Mouse (Mus musculus): ENCODE measurements around the gene Optc.

The Optc gene

DNA sequence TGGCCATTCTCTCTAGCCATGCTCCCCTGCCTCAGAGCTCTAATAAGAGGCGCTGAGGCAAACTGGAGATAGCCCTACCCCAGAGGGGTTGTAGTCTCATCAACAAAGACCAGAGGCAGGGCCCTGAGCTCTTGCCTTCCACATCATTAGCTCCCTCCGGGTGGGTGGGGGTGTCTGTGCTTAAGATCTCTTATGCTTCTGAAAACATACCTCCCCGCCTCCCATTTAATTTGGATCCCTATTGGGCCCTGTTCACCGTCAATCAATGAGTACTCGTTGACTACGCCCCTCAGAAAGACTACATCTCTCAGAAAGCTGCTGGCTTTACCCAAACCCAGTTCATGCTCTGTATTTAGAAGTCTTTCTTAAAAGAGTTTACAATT is 10.3 kb upstream of the Optc start:
- peak; percentile 63 for DNase-seq (ENCODE audit: low spot score)

DNA sequence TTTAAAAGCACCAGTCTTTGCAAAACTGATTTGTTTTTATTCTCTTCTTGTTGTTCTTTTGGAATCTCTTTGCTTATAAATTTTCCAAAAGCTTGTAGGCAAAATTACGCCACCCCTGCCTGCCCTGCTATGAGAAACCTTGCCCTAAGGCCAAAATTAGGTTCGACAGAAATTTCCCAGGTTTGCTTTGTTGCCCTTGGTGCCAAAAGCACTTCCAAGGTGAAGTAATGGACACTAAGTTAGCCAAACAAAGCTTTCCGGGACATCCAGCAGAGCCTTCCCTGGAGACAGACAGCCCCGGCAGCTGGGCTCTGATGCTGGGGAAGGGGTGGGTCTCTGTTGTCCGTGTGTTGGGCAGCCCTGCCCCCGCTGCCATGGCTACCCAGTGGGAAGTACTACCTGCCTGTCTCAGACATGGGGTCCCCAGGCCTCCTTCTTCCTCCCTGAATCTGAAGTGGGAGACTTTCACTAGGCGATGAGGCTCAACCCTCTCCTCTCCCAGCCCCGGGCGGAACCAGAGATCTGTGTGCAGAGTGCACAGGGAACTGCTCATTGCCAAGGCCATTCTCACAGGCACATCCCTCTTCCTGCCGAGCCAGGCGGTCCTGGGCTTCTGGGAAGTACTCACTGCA is 9.8 kb upstream of the Optc start:
- DNase-seq (ENCODE audit: low spot score) = peak; percentile 45

DNA sequence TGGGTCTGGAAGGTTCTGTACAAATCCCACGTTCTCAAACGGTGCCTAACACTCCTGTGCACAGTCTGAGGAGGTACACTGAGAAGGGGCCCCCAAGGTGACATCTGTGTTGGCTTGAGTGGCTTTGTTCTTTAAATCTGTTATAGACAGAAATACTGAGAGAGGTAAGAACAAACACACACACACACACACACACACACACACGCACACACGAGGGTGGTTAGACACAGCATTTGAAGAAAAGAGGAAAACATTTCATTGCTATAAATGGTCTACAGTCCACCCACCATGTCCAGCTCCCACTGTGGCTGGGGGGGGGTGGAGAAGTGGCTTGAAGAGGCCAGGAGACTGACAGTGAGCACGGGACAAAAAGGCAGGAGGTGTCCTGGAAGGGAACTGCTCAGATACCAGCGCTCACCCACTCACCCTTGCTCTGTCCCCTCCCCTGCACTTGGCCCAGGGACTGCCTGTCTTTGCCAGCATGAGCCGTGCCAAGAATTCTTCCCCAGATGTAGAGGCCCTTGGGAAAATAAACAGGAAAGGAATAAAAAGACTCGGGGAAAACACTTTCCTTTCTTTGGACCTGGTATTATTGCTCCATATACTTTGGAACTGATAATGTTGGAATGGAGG is 8.0 kb upstream of the Optc start:
- DNase-seq (ENCODE audit: low spot score) = peak; percentile 89

DNA sequence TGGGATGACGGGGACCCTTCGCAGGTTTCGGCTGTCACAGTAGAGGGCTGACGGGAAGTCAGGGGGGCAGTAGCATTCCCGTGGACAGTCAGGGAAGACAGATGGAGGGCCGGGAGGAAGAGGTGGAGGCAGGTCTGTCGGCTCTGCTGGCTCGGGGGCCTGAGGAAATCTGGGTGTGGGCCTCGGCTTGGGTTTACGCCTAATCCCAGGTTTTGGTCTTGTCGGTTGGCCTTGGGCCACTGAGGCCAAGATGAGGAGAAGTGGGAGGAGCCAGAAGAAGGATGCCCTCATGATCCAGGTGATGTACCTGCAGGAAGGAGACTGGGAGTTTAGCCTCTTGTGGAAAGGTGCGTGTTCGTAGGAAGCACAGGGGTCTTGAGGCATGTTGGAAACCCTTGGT is 7.3 kb upstream of the Optc start:
- no peak for DNase-seq (ENCODE audit: low spot score)

DNA sequence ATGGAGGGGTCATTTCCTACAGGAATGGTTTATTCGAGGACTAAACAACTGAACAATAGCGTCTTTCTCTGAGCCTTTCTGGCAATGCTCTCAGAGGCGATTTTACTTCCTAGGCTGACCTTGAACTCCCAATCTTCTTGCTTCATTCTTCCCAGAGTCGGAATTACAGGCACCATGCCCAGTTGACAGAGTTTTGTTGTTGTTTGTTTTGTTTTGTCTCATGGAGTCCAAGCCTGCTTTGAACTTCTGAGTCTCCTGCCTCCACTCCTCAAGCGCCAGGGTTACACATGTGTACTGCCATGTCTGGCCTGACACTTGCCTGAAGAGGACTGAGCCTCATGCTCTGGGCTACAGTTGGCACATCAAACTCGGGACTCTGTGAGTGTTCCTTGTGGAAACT is 5.2 kb upstream of the Optc start:
- DNase-seq (ENCODE audit: low spot score) = no peak

DNA sequence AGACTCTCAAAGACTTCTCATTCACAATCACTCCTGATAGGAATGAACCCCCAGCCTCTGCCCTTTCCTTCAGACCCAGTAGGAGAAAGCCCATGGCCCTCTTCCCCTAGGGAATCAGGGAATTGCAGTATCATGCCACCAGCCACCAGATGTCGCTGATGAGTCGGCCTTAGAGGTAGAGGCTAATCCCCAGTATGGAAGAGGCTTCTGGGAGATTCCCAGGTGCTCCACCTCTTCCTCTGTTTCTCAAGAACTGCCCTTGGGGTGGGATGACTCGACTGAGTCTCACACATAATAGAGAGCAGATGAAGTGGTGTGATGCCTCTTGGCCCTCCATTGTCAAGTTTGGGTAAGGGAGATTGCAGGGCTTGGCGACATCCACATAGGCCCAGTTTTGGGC is 3.7 kb upstream of the Optc start:
- DNase-seq (ENCODE audit: low spot score) = peak; percentile 69

DNA sequence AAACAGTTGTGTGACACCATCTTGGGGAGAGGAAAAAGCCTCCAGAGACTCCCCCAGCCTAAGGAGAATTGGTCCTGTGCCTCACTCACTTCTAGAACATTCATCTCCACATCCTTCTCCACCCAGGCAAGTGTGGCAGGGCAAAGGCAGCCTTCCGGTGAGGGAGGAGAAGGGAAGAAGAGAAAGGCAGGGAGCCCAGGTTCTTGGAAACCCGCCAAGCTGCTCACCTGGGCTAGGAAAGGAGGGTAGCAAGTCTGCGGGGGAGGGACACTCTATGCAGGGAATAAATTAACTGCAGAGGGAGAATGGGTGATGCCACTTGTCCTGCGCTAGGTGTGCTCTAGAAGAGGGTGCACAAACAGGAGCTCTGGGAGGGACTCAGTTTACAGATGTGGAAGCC is 3.2 kb upstream of the Optc start:
- DNase-seq (ENCODE audit: low spot score) = no peak

DNA sequence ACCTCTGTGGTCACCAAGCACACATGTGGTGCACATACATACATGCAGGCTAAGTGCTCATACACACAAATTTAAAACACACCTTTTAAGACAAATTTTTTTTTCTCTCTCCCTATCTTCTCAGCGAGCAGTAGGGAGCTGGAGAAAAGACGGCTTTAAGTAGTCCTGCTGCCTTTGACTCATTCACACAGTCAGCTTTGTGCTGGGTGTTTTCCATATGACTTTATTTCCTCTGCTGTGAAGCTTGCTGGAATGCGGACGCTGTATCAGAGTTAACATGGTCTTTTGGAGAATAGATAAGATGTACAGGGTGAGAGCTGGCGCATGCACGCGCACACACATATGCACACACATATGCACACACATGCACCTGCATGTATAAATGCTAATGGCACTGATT is 2.3 kb upstream of the Optc start:
- DNase-seq (ENCODE audit: low spot score) = no peak

DNA sequence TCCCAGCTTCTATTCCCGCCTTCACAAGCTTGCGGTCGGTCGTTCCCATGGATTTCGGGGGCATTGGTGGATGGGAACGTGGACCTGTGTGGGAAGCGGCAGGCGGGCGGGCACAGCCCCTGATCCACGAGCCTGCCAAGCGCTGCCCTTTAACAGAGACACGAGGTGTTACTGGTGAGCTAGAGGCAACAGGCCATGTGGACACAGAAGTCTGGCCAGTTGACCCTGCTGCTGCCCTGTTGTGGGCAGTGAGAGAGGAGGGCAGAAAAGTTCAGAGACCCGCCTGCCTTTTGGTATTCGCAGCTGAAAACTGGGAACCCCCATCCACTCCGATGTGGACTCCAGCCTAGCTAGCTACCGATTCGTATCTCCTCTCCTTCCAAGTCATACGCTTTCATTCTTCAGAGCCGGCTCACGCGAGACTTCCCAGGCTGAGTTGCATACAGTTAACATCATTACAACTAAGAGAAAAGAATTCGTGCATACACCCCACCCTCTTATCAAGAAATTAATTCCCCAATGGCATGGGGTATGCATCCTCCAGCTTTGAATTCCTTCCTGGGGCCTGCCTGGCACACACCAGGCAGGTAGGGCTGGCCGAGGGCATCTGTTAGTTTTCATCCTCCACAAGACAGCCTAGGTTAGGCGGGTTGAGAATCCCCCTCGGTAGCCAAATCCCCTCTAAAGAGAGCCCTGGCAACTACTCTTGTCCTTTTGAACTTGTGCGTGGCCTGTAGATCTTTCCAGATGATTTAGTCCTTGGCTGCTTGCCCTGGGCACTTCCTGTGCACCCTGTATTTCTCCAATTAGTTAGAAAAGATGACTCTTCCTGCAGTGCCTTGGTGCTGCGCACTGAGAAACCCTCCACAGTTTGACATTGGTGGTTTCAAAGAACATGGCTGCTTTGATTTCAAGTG is 1.1 kb upstream of the Optc start:
- peak; percentile 37 for DNase-seq (ENCODE audit: low spot score)

DNA sequence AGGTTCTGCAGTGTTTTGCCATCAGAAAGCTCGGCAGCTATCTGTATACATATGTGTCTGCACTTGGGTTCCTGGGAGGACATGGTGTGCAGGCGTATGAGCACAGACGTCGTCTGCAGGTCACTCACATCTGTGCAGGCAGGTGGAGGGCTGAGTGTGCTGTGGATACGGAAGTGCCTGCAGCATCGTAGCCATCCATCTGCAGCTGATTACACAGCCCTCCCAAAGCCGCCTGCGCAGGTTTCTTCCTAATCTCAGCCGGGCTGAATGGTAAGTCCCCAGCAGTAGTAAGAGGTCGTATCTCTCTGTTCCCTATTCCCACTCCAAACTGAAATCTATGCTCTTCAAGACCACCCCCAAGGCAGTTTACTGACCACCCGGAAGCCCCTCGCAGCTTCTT is 1.4 kb downstream of the Optc start:
- no peak for DNase-seq (ENCODE audit: low spot score)

DNA sequence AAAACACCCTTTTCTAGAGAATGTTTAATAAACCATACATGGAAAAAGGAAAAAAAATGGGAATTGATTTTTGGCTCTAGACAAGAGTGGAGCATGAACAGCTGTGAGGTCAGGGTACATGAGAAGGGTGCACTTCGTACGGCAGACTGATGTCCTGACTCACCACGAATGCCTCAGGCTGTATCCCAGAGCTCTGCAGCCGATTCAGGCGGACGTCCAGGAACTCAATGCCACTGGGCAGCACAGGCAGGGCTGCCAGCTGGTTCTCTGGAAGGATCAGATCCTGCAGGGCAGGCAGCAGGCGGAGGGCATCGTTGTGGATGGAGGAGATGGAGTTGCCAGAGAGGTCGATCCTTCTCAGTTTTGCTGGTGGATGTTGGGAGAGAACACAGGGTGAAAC is 7.0 kb downstream of the Optc start:
- no peak for DNase-seq (ENCODE audit: low spot score)

DNA sequence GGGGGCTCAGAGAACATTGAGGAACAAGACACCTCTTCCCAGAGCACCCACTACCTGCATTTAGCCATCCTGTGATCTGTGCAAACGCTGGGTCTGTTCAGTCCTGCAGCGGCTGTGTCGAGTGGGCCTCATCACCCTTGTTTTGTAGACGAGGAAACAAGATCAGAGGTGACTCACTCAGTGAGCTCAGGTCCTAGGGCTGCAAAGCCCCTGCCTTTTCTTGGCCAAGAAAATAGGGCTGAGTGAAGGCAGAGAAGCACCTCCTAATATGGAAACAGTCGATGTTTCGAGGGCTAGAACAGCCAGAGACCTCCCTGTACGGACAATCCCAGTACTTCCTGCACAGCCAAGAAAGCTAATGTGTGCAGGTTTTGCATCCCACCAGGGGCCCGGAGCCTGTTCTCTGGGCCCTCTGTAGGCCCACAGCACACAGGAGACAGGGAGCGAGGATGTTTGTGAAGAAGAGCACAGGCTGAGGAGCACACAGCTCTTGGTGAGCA is 8.7 kb downstream of the Optc start:
- no peak for DNase-seq (ENCODE audit: low spot score)

DNA sequence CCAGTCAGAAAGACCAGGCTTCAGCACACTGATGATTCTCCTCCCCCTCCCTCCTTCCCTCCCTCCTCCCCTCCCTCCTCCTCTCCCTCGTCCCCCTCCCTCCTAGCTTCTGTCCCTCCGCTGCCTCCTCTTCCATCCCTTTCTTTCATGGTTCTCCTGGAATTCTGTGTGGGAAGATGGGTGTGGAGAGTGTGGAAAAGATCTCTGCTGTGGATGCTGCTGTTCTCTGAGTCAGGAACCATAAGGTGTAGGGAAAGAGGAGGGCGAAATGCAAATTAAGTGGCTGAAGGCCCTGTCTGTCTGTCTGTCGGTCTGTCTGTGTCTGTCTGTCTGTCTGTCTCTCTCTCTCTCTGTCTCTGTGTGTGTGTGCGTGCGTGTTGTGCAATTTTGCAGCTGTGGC is 10.5 kb downstream of the Optc start:
- no peak for DNase-seq (ENCODE audit: low spot score)

DNA sequence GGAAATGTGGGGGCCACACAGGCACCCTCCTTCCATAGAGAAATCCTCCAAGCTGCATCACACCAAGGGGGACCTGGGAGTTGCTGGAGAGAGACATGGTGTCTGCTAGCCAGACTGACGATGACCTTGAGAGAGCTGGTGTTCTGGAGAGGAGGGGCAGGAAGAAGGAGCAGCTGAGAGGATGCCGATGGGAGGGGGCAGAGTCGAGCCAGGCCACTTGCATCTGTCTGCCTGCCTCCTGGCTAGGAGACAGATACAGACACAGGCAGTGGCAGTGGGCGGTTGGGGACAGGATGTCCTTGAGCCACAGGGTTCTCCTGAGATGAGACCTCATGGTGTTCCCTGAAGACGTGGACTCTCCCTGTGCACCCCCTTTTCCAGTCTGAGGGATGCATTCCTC is 16.3 kb downstream of the Optc start:
- peak; percentile 62 for DNase-seq (ENCODE audit: low spot score)

DNA sequence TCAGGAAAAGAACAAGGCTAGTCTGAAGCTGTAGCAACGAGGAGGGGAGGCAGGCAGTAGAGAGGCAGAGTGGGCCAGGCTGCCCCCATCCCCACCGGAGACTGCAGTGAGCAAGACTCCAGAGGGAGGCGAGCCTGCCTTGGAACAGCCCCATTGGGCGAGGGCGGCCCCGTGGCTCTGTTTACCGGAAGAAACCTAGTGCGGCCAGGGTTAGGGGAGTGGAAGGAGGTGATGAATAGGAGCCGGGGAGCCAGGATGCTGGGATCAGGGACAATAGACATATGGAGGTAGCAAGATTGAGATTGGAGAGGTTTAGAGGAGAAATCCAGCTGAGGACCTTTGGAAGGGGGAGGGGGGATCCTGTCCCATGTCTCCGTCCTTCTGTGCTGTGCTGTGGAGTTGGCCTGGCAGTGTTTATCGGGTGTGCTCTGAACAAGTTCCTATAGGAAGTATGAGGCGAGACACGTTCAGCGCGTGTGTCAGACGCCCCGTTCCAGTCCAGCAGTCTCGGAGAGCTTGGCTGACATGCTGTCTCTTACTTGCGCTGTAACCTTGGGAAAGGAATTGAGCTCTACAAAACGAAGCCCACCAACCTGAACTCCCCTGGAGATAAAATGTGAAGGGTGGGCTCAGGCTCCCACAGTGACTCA is 17.7 kb downstream of the Optc start:
- no peak for DNase-seq (ENCODE audit: low spot score)

DNA sequence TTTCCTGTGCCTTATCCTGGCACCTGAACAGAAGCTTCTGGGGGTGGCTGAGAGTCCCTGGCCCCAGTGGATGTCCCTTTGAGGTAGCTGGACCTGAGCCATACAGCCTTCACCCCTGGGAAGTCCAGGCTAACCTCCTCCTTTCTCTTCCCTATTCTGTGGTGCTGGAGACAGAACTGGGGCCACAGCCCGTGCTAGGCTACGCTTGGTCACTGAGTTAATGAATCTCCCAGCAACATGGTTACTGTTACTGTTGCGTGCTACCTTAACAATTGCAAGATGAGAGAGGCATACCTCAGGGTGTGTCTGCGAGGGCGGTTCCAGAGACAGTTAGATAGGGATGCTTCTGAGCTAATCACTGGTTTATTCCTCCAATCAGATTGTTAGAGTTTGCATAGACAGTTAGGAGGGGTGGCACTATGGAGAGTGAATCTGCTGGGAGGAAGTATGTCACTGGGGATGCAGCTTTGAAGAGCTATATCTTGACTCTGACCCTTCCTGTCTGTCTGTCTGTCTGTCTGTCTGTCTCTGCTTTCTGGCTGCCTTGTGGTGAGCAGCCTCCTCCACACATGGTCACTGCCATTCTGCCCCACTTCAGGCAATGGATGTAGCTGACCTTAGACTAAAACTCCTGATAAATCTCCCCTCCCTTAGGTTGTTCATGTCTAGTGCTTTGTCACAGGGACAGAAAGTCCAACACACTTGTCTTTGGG is 20.1 kb downstream of the Optc start:
- DNase-seq (ENCODE audit: low spot score) = no peak

DNA sequence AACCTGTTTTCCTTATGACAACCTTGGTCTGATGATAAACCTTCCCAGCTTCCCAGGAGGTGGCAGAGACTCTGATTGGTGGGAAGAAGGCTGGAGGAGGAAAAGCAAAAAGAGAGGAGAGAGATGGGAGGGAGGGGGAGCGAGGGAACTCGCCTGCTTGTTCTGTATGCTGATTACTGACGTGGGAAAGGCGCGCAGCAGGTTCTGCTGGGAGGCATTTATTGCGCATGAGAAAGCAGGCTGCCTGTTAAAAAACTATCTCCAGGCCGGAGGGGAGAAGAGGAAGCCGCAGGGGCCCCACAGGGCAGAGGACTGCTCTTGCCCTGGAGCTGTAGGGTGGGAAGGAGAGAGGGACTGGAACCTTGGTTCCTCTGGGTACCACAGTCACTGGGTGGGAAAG is 20.8 kb downstream of the Optc start:
- DNase-seq (ENCODE audit: low spot score) = no peak

DNA sequence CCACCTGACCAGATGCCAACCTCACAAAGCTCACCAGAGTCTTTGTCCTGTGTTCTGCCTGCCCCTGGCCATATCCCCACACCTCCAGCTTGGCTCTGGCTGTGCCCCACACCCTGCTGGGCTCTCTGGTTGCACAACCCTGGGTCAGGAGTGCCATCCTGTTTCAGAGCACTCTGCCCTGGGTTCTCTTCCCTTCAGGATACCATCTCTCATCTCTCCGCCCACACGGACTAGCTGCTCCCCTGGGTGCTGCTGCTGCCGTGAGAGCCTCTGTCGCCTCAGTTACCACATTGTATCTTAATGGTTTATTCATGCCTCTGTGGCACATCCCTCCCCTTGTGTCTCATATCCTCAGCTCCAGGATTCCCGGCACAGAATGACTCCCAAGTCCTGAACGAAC is 21.4 kb downstream of the Optc start:
- DNase-seq (ENCODE audit: low spot score) = no peak

DNA sequence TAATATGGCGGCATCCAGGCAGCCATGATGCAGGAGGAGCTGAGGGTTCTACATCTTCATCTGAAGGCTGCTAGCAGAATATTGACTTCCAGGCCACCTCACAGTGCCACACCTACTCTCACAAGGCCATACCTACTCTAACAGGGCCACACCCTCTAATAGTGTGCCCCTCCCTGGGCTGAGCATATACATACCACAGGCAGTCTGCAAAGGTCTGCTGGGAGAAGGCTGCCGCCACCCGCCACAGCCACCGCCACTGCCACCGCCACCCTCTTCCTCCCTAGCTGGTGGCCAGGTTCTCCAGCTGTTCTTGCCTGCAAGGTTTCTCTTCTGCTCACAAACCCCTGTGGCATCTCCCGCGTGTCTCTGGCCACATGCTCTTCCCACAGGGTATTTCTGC is 22.0 kb downstream of the Optc start:
- DNase-seq (ENCODE audit: low spot score) = no peak

DNA sequence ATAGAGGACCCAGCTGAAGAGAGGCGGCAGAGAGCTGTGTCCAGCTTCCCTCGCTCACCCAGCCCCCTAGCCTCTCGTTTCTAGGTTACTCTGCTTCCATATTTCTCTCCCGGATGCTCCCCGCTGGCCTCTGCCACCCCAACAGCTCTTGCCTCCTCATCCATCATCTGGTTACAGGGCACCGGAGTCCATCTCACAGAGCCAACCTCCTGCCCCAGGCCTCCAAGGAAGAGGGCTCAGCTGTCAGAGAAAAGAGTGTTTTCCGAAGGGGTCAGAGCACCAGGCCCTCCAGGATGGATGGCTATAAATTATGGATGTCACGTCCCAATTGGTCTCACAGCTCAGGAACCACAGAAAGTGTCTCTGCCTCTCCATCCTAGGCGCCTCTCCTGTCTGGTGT is 23.1 kb downstream of the Optc start:
- DNase-seq (ENCODE audit: low spot score) = no peak

DNA sequence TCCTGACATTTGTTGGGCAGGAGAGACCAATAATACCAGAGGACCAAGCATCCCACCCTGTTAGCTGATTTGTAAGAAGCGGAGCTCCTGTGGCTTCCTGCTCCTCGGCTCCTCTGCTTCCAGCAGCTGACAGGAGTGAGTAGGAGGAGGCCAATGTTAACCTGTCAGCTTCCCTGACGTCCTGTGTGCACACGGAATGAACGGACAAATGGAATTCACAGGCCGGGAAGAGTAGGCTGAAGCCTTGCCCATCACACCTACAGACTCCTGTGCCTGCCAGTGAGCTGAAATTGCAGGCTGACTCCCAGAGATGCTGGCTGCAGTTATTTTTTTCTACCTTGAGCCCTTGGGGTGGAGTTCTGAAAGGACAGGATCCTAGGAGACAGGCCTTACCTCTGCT is 23.7 kb downstream of the Optc start:
- DNase-seq (ENCODE audit: low spot score) = no peak

Data from lung, postnatal 25 days (tissue).